Mouse (Mus musculus) embryonic facial prominence, embryonic 12.5 days (tissue): Measurements from ENCODE around the gene Psmd12. TPM values are rescaled to one million over a fixed set of nuclear protein-coding genes. Genes with fewer than 3 reads are reported as not detected.
"Not testable (repeated sequence)": the region's sequence is repeated elsewhere in the genome, so short reads cannot be mapped to it uniquely, and the experiment has no call there.

Experiments
- ATAC-seq: fragments of 200-750 bp; cut with Nextera tagmentation; 2 replicates; pipeline ENCODE4 v1.8.0; 2017; ENCODE audit not compliant: insufficient number of reproducible peaks, insufficient read depth, low FRiP score, low TSS enrichment
- H3K27ac ChIP-seq: fragments of 300-500 bp; sonication (generic); 2 replicates; pipeline ENCODE4 v1.5.1; 2016; ENCODE audit warnings: mild to moderate bottlenecking
- H3K27me3 ChIP-seq: fragments of 300-500 bp; sonication (generic); 2 replicates; pipeline ENCODE4 v1.6.1; 2016; ENCODE audit warnings: mild to moderate bottlenecking, moderate library complexity
- H3K36me3 ChIP-seq: fragments of 300-500 bp; sonication (generic); 2 replicates; pipeline ENCODE4 v1.6.1; 2016; ENCODE audit warnings: mild to moderate bottlenecking
- H3K4me1 ChIP-seq: fragments of 300-500 bp; sonication (generic); 2 replicates; pipeline ENCODE4 v1.6.1; 2016
- H3K4me2 ChIP-seq: fragments of 300-500 bp; sonication (generic); replicated peaks from 2 replicates; pipeline ENCODE4 v1.6.1; 2016; ENCODE audit warnings: mild to moderate bottlenecking, moderate library complexity
- H3K4me3 ChIP-seq: fragments of 300-500 bp; sonication (generic); 2 replicates; pipeline ENCODE4 v1.5.1; 2016; ENCODE audit warnings: mild to moderate bottlenecking
- H3K9ac ChIP-seq: fragments of 300-500 bp; sonication (generic); 2 replicates; pipeline ENCODE4 v1.6.1; 2016; ENCODE audit warnings: mild to moderate bottlenecking, moderate library complexity
- H3K9me3 ChIP-seq: fragments of 300-500 bp; sonication (generic); 2 replicates; pipeline ENCODE4 v1.6.1; 2016; ENCODE audit warnings: mild to moderate bottlenecking, moderate library complexity
- WGBS: fragments of 180-500 bp; shearing (Covaris S2); methylation state at CpG from one replicate; pipeline ENCODE4 v1.1.7; 2016; 5-methylcytosine and 5-hydroxymethylcytosine counted together
- polyA plus RNA-seq: library from polyadenylated mRNA; unstranded; fragments of >200 nt; fragmentation: Nextera tagmentation; extraction: Ambion mirVana; gene quantifications from 2 replicates; pipeline ENCODE4 v1.2.1, GENCODE M21; 2016

Psmd12 gene
- polyA plus RNA-seq, 1 experiment from 2014 or later: 181 TPM

DNA sequence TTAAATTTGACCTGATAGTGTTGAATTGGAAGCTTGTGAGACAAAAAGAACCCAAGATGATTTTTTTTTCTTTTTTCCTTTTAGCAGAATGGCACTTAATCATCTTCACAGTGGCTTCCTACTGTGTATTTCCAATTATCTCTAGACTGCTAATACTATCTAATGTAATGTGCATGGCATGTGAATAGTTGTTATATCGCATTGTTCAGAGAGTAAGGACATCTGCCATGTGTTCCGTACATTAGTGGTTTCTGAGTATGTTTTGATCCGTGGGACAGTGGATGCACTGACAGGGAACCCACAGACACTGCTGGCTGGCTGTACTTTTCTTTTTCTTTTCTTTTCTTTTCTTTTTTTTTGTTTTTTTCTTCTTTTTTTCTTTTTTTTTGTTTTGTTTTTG, 7.0 kb upstream of the Psmd12 start:
- Histone ChIP-seq H3K27ac (peak overlapping the region; percentile 59; the same call in 1 of the 2 replicates), H3K9me3 (no peaks in the 10 kb centered on the region), H3K36me3 (no peaks in the 10 kb centered on the region), H3K4me3 (no peak overlapping the region), H3K27me3 (no peaks in the 10 kb centered on the region), H3K4me2 (no peak overlapping the region), H3K9ac (no peak overlapping the region), H3K4me1 (peaks cover 18% of the 10 kb centered on the region)
- WGBS: 49% methylated on average over 3 of the region's 3 CpGs
- no peak for ATAC-seq

DNA sequence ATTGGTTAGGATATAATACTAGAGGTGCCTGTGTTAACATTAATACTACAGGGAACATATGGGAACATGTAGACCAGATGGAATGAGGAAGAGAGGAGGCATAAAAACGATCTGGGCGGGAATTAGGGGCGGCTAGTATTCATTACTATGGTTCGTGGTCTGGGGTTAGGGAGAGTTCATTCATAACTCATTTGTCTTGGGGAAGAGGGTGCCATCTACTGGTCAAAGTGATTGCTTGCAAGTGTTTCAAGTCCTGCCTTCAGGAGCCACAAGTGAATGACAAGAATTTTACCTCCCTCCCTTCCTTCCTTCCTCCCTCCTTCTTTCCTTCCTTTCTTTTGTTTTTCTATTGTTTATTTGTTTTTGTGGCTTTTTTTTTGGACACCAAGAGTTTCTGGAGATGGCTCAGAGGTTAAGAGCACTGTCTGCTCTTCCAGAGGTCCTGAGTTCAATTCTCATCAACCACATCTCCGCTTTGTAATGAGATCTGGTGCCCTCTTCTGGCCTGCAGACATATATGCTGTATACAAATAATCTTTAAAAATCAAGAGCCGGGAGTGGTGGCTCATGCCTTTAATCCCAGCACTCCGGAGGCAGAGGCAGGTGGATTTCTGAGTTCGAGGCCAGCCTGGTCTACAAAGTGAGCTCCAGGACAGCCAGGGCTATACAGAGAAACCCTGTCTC, 6.0 kb upstream of the Psmd12 start:
- WGBS: 24% methylated on average over 8 of the region's 8 CpGs
- peaks cover 13% of the 10 kb centered on the region for H3K4me1 ChIP-seq
- H3K4me3 ChIP-seq: no peak overlapping the region
- H3K9ac ChIP-seq: no peak overlapping the region
- no peak overlapping the region for H3K4me2 ChIP-seq
- no peaks in the 10 kb centered on the region for H3K9me3 ChIP-seq
- ATAC-seq: no peak
- no peak overlapping the region for H3K27ac ChIP-seq
- H3K27me3 ChIP-seq: no peaks in the 10 kb centered on the region
- no peaks in the 10 kb centered on the region for H3K36me3 ChIP-seq

DNA sequence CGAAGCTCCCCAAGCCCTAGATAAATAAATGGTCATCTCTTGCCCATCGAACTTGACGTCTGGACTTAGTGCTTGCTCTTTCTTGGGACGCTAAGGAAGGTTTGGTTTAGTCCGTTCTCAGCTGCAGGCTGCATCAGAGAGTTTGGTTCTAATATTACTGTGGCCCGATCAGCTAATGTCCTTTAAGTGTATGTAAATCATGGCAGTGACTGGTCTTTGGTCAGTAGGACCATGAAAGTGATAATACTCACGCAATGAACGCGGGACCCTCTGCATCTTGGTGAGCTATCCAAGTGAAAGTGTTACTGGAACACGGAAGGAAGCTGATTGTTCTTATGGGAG, 549 bp downstream of the Psmd12 start:
- Histone ChIP-seq H3K27ac (peak overlapping the region; percentile 81; the same call in 1 of the 2 replicates), H3K36me3 (no peaks in the 10 kb centered on the region), H3K4me2 (peak overlapping the region; percentile 91), H3K9ac (peak overlapping the region; percentile 96), H3K4me1 (peaks cover 14% of the 10 kb centered on the region), H3K27me3 (no peaks in the 10 kb centered on the region), H3K9me3 (no peaks in the 10 kb centered on the region), H3K4me3 (peak overlapping the region; percentile 87)
- ATAC-seq: no peak
- under 1% methylated on average over 10 of the region's 10 CpGs for WGBS

DNA sequence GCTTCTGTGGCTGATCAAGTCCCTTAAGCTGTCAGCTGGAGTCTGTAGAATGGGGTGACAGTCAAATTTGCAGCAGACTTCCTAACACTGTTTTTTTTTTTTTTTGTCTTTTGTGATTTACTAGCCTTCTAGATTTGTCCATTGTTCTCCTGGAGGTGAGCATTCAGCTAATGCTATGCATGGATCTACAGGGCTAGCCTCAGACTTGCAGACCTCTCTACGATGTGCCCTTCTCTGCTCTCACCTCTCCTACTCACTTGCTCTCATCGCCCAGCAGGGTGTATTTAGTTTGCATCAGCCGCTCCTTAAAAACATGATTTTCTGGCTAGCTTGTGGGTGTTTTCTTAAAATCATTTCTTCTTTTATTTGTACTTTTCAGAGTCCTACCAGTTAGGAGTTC, 5.1 kb downstream of the Psmd12 start:
- H3K4me3 ChIP-seq: no peak overlapping the region
- no peak for ATAC-seq
- H3K27me3 ChIP-seq: no peaks in the 10 kb centered on the region
- H3K4me1 ChIP-seq: peaks cover 14% of the 10 kb centered on the region
- no peaks in the 10 kb centered on the region for H3K9me3 ChIP-seq
- H3K9ac ChIP-seq: no peak overlapping the region
- no peak overlapping the region for H3K4me2 ChIP-seq
- H3K27ac ChIP-seq: no peak overlapping the region
- WGBS: 97% methylated on average over 3 of the region's 3 CpGs
- peaks cover 38% of the 10 kb centered on the region for H3K36me3 ChIP-seq

DNA sequence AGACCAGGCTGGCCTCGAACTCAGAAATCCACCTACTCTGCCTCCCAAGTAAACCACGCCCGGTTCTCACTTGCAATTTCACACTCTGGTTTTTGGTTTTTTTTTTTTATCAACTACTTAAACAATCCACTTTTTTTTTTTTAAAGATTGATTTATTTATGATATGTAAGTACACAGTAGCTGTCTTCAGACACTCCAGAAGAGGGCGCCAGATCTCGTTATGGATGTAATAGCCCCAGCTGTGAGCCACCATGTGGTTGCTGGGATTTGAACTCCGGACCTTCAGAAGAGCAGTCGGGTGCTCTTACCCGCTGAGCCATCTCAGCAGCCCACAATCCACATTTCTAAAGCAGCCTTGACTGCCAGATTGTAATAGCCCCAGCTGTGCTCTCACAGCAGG, 23.5 kb downstream of the Psmd12 start:
- 83% methylated on average over 8 of the region's 8 CpGs for WGBS
- Histone ChIP-seq H3K4me1 (no peaks in the 10 kb centered on the region), H3K27me3 (no peaks in the 10 kb centered on the region), H3K4me3 (no peak overlapping the region), H3K9ac (no peak overlapping the region), H3K4me2 (no peak overlapping the region), H3K36me3 (peaks cover 21% of the 10 kb centered on the region), H3K27ac (no peak overlapping the region), H3K9me3 (peaks cover 4% of the 10 kb centered on the region; the same call in 1 of the 2 replicates)
- ATAC-seq: no peak

DNA sequence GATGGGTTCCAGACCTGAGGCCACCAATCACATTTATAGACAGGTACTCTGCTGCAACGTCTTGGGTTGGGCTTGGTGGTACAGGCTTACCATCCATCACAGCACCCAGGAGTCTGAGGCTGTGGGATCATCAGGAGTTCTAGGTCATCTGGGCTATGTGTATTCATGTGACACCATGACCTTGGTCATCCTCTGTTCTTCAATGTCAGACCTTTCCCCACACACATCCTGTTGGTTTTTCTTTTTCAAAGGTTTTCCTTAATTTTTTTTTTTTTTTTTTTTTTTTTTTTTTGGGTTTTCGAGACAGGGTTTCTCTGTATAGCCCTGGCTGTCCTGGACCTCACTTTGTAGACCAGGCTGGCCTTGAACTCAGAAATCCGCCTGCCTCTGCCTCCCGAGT, 25.1 kb downstream of the Psmd12 start:
- not testable (repeated sequence) for H3K9ac ChIP-seq
- 91% methylated on average over 3 of the region's 4 CpGs for WGBS

DNA sequence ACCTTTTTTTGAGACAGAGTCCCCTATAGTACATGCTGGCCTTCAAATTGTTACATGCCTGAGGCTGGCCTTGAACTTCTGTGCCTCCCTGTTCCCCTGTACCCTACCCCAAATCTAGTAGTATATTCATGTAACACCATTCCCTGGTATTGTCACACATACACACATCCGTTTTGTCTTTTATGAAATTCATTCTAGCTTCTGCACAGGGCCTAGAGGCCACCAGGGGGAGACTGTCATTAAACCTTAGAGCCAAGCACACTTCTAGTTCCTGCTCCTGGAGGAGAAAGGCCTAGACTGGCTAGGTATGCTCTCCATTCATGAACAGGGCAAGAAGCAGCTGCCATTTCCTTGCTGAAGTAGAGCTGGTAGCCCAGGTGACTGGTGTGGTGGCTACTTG, 27.0 kb downstream of the Psmd12 start:
- WGBS: 69% methylated on average over 1 of the region's 1 CpGs
- no peak for ATAC-seq

More for the DNA sequence above, 25.1 kb downstream of the Psmd12 start:
- H3K9me3 ChIP-seq, ATAC-seq, H3K27ac ChIP-seq, H3K4me2 ChIP-seq, H3K4me3 ChIP-seq, H3K4me1 ChIP-seq, H3K27me3 ChIP-seq, H3K36me3 ChIP-seq: not testable (repeated sequence)

DNA sequence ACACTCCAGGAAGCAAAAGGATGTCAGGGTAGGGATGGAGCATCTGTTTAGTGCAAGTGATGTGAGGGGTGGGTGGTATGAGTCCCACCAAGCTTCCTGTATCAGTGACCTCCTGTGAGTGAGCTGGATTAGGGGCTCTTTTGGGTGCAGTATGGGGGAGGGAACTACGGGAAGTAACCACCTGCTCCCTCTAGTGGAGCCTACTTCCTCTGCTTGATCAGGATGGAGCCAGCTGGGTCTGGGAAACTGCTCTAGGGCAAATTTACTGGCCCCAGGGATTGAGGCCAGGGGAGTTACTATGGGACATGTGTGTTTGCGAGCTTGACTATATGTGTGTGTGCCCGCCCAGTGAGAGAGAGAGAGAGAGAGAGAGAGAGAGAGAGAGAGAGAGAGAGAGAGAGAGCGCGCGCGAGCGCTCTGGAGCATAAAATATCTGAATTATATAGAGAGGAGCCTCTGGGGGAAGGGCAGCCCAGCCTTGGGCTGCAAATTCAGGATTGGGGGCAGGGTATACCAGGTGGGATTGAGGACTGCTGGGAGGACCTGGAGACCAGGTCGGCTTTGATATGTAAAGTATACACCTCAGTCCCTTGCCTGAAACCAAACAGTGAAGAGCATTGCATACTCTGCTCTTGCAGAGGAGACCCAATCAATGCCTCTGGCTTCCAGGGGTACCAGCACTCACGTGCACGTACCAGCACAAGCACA, 30.5 kb downstream of the Psmd12 start:
- no peak for ATAC-seq

More for the DNA sequence above, 27.0 kb downstream of the Psmd12 start:
- Histone ChIP-seq H3K4me1 (peaks cover 14% of the 10 kb centered on the region), H3K4me3 (no peak overlapping the region), H3K9me3 (peaks cover 4% of the 10 kb centered on the region; the same call in 1 of the 2 replicates), H3K27ac (no peak overlapping the region), H3K4me2 (no peak overlapping the region), H3K36me3 (no peaks in the 10 kb centered on the region; the same call in 1 of the 2 replicates), H3K27me3 (peaks cover 6% of the 10 kb centered on the region; the same call in 1 of the 2 replicates), H3K9ac (no peak overlapping the region)

DNA sequence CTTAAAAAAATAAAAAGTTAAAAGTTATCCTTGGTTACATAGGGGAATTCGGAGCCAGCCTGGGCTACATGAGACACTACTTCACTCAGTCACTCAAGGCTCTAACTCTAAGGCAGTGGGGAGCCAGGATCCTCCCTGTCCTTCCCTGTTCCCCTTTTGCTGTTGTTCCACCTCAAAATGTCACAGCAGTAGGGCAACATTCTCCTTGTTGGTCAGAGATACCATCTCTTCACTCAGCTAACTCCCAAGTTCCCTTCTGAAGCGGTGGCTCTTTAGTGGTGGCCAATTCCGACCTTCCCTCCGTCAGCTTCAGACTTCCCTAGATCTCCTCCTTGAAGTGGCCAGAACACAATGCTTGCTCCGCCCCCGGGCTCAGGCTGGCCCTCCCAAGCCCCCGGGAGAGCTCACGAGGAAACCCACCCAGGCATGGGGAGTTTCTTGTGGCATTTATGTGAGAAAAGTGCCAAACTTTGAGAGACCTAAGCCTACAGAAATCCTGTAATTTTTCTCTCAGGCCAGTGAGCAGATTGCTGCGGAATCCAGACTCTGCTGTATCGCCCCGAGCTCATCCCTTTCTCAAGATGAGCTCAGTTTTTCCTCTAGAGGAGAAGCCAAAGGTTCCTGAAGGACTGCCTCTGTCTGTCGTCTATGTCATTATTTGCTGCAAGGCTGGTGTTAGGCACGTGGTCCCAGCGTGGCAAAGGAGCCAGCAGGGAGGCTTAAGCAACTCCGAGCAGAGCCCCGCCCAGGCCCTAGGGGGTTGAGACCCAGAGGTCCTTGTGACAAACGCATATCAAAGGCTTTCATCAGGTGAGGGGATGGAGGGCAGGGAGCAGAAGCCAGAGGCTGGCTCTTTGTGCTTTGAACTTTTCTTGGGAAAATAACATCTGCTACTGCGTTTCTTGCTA, 31.3 kb downstream of the Psmd12 start:
- no peaks in the 10 kb centered on the region for H3K9me3 ChIP-seq
- H3K36me3 ChIP-seq: no peaks in the 10 kb centered on the region
- peaks cover 14% of the 10 kb centered on the region for H3K4me1 ChIP-seq
- H3K4me3 ChIP-seq: 0 out of 2 replicates have a peak overlapping the region, but pooled peaks have one; percentile 13
- 4% methylated on average over 18 of the region's 18 CpGs for WGBS
- no peak for ATAC-seq
- H3K4me2 ChIP-seq: peak overlapping the region; percentile 34
- H3K9ac ChIP-seq: peak overlapping the region; percentile 20
- no peak overlapping the region for H3K27ac ChIP-seq
- peaks cover 6% of the 10 kb centered on the region; the same call in 1 of the 2 replicates for H3K27me3 ChIP-seq

More for the DNA sequence above, 30.5 kb downstream of the Psmd12 start:
- peaks cover 4% of the 10 kb centered on the region; the same call in 1 of the 2 replicates for H3K9me3 ChIP-seq
- H3K27me3 ChIP-seq: peaks cover 6% of the 10 kb centered on the region; the same call in 1 of the 2 replicates
- H3K36me3 ChIP-seq: no peaks in the 10 kb centered on the region
- peaks cover 14% of the 10 kb centered on the region for H3K4me1 ChIP-seq
- no peak overlapping the region for H3K27ac ChIP-seq
- peak overlapping the region; percentile 27; the same call in 1 of the 2 replicates for H3K4me2 ChIP-seq
- no peak overlapping the region for H3K4me3 ChIP-seq
- H3K9ac ChIP-seq: no peak overlapping the region
- 8% methylated on average over 11 of the region's 11 CpGs for WGBS

DNA sequence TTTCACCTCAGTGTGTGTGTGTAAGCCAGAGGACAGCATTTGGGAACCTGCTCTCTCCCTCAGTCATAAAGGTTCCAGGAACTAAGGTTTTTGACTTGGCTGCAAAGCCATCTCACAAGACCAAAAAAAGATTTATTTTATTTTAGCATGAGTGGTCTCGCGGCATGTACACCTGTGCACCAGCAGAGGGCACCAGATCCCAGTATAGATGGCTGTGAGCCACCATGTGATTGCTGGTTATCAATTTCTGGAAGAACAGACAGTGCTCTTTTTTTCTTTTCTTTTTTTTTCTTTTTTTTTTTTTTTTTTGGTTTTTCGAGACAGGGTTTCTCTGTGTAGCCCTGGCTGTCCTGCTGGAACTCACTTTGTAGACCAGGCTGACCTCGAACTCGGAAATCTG, 32.7 kb downstream of the Psmd12 start:
- not testable (repeated sequence) for H3K27me3 ChIP-seq, H3K9ac ChIP-seq, H3K36me3 ChIP-seq, H3K4me3 ChIP-seq, H3K4me2 ChIP-seq, H3K9me3 ChIP-seq, H3K27ac ChIP-seq, ATAC-seq
- 47% methylated on average over 5 of the region's 5 CpGs for WGBS
- peaks cover 14% of the 10 kb centered on the region for H3K4me1 ChIP-seq

DNA sequence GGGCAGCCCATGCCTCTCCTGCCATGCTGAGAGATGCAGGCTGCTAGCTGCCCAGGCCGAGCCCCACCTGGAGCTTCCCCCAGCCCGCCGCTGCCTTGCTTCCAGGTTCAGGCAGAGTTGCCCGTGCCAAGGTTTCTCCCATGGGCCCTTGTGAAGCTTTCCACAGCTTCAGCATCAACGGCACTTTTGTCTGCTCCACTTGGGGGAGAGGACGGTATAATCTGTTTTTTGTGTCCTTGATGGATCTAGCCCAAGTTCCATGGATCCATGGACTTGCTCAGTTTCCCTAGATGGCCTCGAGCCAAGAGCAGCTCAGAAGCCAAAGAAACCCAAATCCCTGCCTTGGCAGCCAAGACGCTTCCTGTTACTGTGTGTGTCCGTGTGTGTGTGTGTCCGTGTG, 33.8 kb downstream of the Psmd12 start:
- 79% methylated on average over 10 of the region's 10 CpGs for WGBS
- Histone ChIP-seq H3K9ac (no peak overlapping the region), H3K4me2 (no peak overlapping the region), H3K27me3 (peaks cover 6% of the 10 kb centered on the region; the same call in 1 of the 2 replicates), H3K27ac (no peak overlapping the region), H3K9me3 (no peaks in the 10 kb centered on the region), H3K4me1 (peaks cover 14% of the 10 kb centered on the region), H3K36me3 (no peaks in the 10 kb centered on the region), H3K4me3 (no peak overlapping the region)
- ATAC-seq: no peak
